Mouse (Mus musculus) thymus, adult 2 months (tissue): Measurements from ENCODE around the gene Mpzl2. TPM values are rescaled to one million over a fixed set of nuclear protein-coding genes. Genes with fewer than 3 reads are reported as not detected.

Experiments
- DNase-seq: peaks from one replicate; pipeline ENCODE4 v3.0.0; 2021
- H3K27ac ChIP-seq: fragments of 200-500 bp; 2 replicates; pipeline ENCODE4 v1.5.1; 2012; ENCODE audit warnings: low read length, control low read depth; ENCODE audit not compliant: control insufficient read depth, insufficient read depth
- H3K27me3 ChIP-seq: fragments of 200-500 bp; 2 replicates; pipeline ENCODE4 v1.6.1; 2012; ENCODE audit warnings: mild to moderate bottlenecking, low read length, moderate library complexity, mixed read lengths; ENCODE audit not compliant: control insufficient read depth, insufficient read depth
- H3K36me3 ChIP-seq: fragments of 200-500 bp; 2 replicates; pipeline ENCODE4 v1.6.1; 2012; ENCODE audit warnings: mild to moderate bottlenecking, low read length, moderate library complexity; ENCODE audit not compliant: control insufficient read depth, insufficient read depth
- H3K4me1 ChIP-seq: fragments of 200-500 bp; replicated peaks from 2 replicates; pipeline ENCODE4 v1.6.1; 2012; ENCODE audit warnings: low read length; ENCODE audit not compliant: control insufficient read depth, insufficient read depth
- H3K4me3 ChIP-seq: fragments of 200-500 bp; 2 replicates; pipeline ENCODE4 v1.5.1; 2012; ENCODE audit warnings: mild to moderate bottlenecking, low read length, control low read depth, moderate library complexity; ENCODE audit not compliant: control insufficient read depth, insufficient read depth
- CTCF ChIP-seq: fragments of 200-500 bp; IDR thresholded peaks from 2 replicates; pipeline ENCODE4 v1.5.1; 2012; ENCODE audit warnings: mild to moderate bottlenecking, control low read depth, low read length, moderate library complexity, borderline replicate concordance; ENCODE audit not compliant: control insufficient read depth, poor library complexity, insufficient read depth; ENCODE audit errors: extremely low read depth
- POLR2A ChIP-seq: fragments of 200-500 bp; IDR thresholded peaks from 2 replicates; pipeline ENCODE4 v1.6.1; 2012; ENCODE audit warnings: mild to moderate bottlenecking, low read length, control low read depth, moderate library complexity; ENCODE audit not compliant: control insufficient read depth, poor library complexity, insufficient read depth; ENCODE audit errors: extremely low read depth
- WGBS: fragments of 180-500 bp; shearing (Covaris S2); methylation state at CpG from one replicate; pipeline ENCODE4 v1.1.7; 2018; 5-methylcytosine and 5-hydroxymethylcytosine counted together
- polyA plus RNA-seq: library from polyadenylated mRNA; depleted of rRNA; stranded (reverse); fragments of >200 nt; gene quantifications from 2 replicates; pipeline ENCODE4 v1.2.3, GENCODE M21; 2012

Mpzl2 gene
- polyA plus RNA-seq, 1 experiment = 11.6 TPM

DNA sequence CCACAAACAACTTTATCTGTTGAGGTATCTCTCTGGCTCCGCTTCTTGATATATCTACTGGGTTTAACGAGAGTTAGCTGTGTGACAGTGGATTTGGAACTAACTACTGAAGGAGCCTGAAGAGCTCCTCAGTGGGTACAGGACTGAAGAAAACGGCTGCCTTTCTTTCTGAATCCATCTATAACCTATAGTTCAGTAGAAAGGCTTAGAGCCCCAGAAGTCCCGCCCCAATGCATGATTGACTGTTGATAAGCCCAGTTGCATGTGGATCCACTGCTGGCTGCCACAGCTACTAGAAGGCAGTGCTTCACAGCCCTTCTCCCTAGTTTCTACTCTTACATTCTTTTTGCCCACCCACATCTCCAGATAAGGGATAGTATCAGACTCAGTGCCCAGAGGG, 29.1 kb upstream of the Mpzl2 start:
- peak; percentile 81 for DNase-seq
- peaks cover 30% of the 10 kb centered on the region for H3K4me1 ChIP-seq
- H3K27ac ChIP-seq = peak overlapping the region; percentile 77
- H3K27me3 ChIP-seq = no peaks in the 10 kb centered on the region
- peaks cover 16% of the 10 kb centered on the region for H3K36me3 ChIP-seq
- TF ChIP-seq POLR2A = no peak
- TF ChIP-seq CTCF = no peak
- H3K4me3 ChIP-seq = no peak overlapping the region
- 7% methylated on average over 4 of the region's 4 CpGs for WGBS

- Histone ChIP-seq H3K36me3 (peaks cover 8% of the 10 kb centered on the region), H3K4me3 (no peak overlapping the region), H3K27ac (peak overlapping the region; percentile 77; the same call in 1 of the 2 replicates), H3K4me1 (peaks cover 32% of the 10 kb centered on the region), H3K27me3 (no peaks in the 10 kb centered on the region)
- 10% methylated on average over 6 of the region's 6 CpGs for WGBS
- TF ChIP-seq POLR2A = no peak
- TF ChIP-seq CTCF = no peak
- no peak for DNase-seq
Measured at GRCm38 (mm10) chr9:45011291-45011690, 28.3 kb upstream of the Mpzl2 start.

GRCm38 (mm10) chr9:45014879-45015278, 24.7 kb upstream of the Mpzl2 start:
- Histone ChIP-seq H3K36me3 (no peaks in the 10 kb centered on the region), H3K4me1 (peaks cover 26% of the 10 kb centered on the region), H3K27me3 (no peaks in the 10 kb centered on the region), H3K4me3 (no peak overlapping the region), H3K27ac (no peak overlapping the region)
- TF ChIP-seq CTCF (no peak), POLR2A (no peak)
- DNase-seq = peak; percentile 52
- WGBS = 16% methylated on average over 2 of the region's 2 CpGs

- no peaks in the 10 kb centered on the region for H3K27me3 ChIP-seq
- H3K27ac ChIP-seq = peak overlapping the region; percentile 84
- H3K4me1 ChIP-seq = peaks cover 23% of the 10 kb centered on the region
- peak; percentile 65 for DNase-seq
- no peak overlapping the region for H3K4me3 ChIP-seq
- no peak for TF ChIP-seq CTCF
- no peak for TF ChIP-seq POLR2A
- WGBS = 9% methylated on average over 3 of the region's 3 CpGs
- no peaks in the 10 kb centered on the region for H3K36me3 ChIP-seq
Measured at GRCm38 (mm10) chr9:45015841-45016240, 23.8 kb upstream of the Mpzl2 start.

DNA sequence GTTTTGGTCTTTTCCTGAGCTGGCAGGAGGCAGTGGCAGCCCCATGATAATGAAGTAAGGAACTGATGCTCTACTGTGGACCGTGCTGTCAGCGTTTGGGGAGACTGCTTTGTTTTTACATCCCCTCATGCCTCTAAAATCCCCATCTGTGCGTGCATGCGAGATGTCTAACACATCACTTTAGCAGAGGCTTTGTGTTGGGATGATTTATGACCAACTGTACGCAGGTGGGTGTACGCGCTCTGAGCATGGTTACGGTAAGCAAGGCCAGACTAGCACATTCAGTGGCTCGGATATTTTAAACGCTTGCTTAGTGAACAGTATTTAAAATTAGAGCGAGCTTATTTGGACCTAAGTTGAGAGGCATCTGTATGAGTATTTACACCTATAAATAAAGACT, 21.6 kb upstream of the Mpzl2 start:
- no peak overlapping the region for H3K4me3 ChIP-seq
- H3K27ac ChIP-seq = no peak overlapping the region
- 89% methylated on average over 11 of the region's 11 CpGs for WGBS
- DNase-seq = no peak
- H3K36me3 ChIP-seq = no peaks in the 10 kb centered on the region
- H3K27me3 ChIP-seq = no peaks in the 10 kb centered on the region
- H3K4me1 ChIP-seq = peaks cover 10% of the 10 kb centered on the region
- TF ChIP-seq POLR2A (no peak), CTCF (no peak)

GRCm38 (mm10) chr9:45022800-45023199, 16.8 kb upstream of the Mpzl2 start:
- no peak overlapping the region for H3K4me3 ChIP-seq

GRCm38 (mm10) chr9:45023638-45024037, 16.0 kb upstream of the Mpzl2 start:
- WGBS = 75% methylated on average over 3 of the region's 3 CpGs
- DNase-seq = no peak
- no peak for TF ChIP-seq POLR2A
- TF ChIP-seq CTCF = no peak

More at GRCm38 (mm10) chr9:45022800-45023199, 16.8 kb upstream of the Mpzl2 start:
- H3K4me1 ChIP-seq = no peaks in the 10 kb centered on the region
- H3K27ac ChIP-seq = no peak overlapping the region
- no peaks in the 10 kb centered on the region for H3K36me3 ChIP-seq
- WGBS = 15% methylated on average over 3 of the region's 3 CpGs
- no peaks in the 10 kb centered on the region for H3K27me3 ChIP-seq
- TF ChIP-seq CTCF (no peak), POLR2A (no peak)
- peak; percentile 81 for DNase-seq

More at GRCm38 (mm10) chr9:45023638-45024037, 16.0 kb upstream of the Mpzl2 start:
- Histone ChIP-seq H3K4me1 (no peaks in the 10 kb centered on the region), H3K27me3 (no peaks in the 10 kb centered on the region), H3K4me3 (no peak overlapping the region), H3K27ac (no peak overlapping the region), H3K36me3 (no peaks in the 10 kb centered on the region)
